Mouse (Mus musculus) embryonic fibroblast, embryonic 13.5 days (primary cell): Measurements from ENCODE around the gene Fbxl4.

Experiments
- CTCF ChIP-seq: IDR thresholded peaks from 2 replicates; pipeline ENCODE4 v1.5.1; 2011; ENCODE audit warnings: mild to moderate bottlenecking, control low read depth, low read length, moderate library complexity, borderline replicate concordance; ENCODE audit not compliant: insufficient read depth
- POLR2A ChIP-seq: IDR thresholded peaks from 2 replicates; pipeline ENCODE4 v1.6.1; 2011; ENCODE audit warnings: low read depth, mild to moderate bottlenecking, control low read depth, low read length, moderate library complexity

GRCm38 (mm10) chr4:22428150-22428549 is 70.8 kb downstream of the Fbxl4 start:
- no peak for TF ChIP-seq POLR2A
- TF ChIP-seq CTCF = no peak
